Mouse (Mus musculus) lung, postnatal 0 days (tissue): Measurements from ENCODE around the gene Gnb1l. TPM values are rescaled to one million over a fixed set of nuclear protein-coding genes. Genes with fewer than 3 reads are reported as not detected.
A peak's percentile ranks its signal among the peaks of the same experiment; 100 is the strongest.

Experiments
- ATAC-seq: fragments of 200-750 bp; cut with Nextera tagmentation; 2 replicates; pipeline ENCODE4 v1.8.0; 2017; ENCODE audit warnings: moderate library complexity
- DNase-seq: peaks from one replicate; pipeline ENCODE4 v3.0.0-alpha.2; 2016; ENCODE audit warnings: low spot score
- H3K27ac ChIP-seq: fragments of 300-500 bp; sonication (generic); 2 replicates; pipeline ENCODE4 v1.5.1; 2014; ENCODE audit warnings: antibody characterized with exemption, mild to moderate bottlenecking, low read length, mixed read lengths
- H3K27me3 ChIP-seq: fragments of 300-500 bp; sonication (generic); replicated peaks from 2 replicates; pipeline ENCODE4 v1.6.1; 2014; ENCODE audit warnings: low read length, mixed read lengths; ENCODE audit not compliant: insufficient read depth
- H3K36me3 ChIP-seq: fragments of 300-500 bp; sonication (generic); 2 replicates; pipeline ENCODE4 v1.6.1; 2014; ENCODE audit warnings: low read length, mixed read lengths; ENCODE audit not compliant: insufficient read depth
- H3K4me1 ChIP-seq: fragments of 300-500 bp; sonication (generic); 2 replicates; pipeline ENCODE4 v1.6.1; 2014; ENCODE audit warnings: antibody characterized with exemption, low read depth, low read length, mixed read lengths; ENCODE audit not compliant: insufficient read depth
- H3K4me2 ChIP-seq: fragments of 300-500 bp; sonication (generic); replicated peaks from 2 replicates; pipeline ENCODE4 v1.6.1; 2014; ENCODE audit warnings: low read depth, mild to moderate bottlenecking, low read length, moderate library complexity, mixed read lengths
- H3K4me3 ChIP-seq: fragments of 300-500 bp; sonication (generic); 2 replicates; pipeline ENCODE4 v1.5.1; 2014; ENCODE audit warnings: low read depth, low read length
- H3K9ac ChIP-seq: fragments of 300-500 bp; sonication (generic); replicated peaks from 2 replicates; pipeline ENCODE4 v1.6.1; 2014; ENCODE audit warnings: low read depth, mild to moderate bottlenecking
- H3K9me3 ChIP-seq: fragments of 300-500 bp; sonication (generic); 2 replicates; pipeline ENCODE4 v1.6.1; 2016; ENCODE audit warnings: low read length, mixed read lengths
- CTCF ChIP-seq: IDR thresholded peaks from 2 replicates; pipeline ENCODE4 v1.5.1; 2016; ENCODE audit warnings: antibody characterized with exemption, mild to moderate bottlenecking
- EP300 ChIP-seq: IDR thresholded peaks from 2 replicates; pipeline ENCODE4 v1.6.1; 2016; ENCODE audit warnings: antibody characterized with exemption, mild to moderate bottlenecking, control low read depth
- WGBS: fragments of 180-500 bp; shearing (Covaris S2); extraction: QIAGEN DNeasy Blood & Tissue Kit; methylation state at CpG from one replicate; pipeline ENCODE4 v1.1.7; 2014; 5-methylcytosine and 5-hydroxymethylcytosine counted together
- polyA plus RNA-seq: library from polyadenylated mRNA; unstranded; fragments of >200 nt; fragmentation: Nextera tagmentation; extraction: Ambion mirVana; gene quantifications from 2 replicates; pipeline ENCODE4 v1.2.1, GENCODE M21; 2015

Gene Gnb1l
- polyA plus RNA-seq: 8.1 and 8.4 TPM in 2 replicates

DNA sequence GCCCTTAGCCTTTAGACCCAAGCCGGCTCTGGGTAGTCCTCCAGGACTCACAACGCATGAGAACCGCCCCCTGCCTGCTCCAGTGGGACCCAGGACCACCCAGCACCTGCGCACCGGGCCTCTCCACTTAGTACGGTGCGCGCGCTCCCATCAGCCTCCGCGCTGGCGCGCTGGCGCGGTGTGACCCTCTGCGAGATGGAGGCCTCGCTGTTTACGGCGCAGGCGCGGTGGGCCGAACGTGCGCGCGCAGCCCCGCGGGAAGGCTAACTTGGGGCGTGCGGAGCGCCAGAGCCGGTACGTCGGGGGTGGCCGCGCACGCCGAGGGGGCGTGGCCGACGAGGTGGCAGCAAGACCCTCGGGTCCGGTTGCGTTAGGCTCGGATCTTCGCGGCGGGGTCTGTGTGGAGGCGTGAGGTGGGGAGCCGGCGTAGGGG lies at the start of gene Gnb1l, which contains the start of gene Rtl10:
Gnb1l (plus strand) TSS at position 156 of the 433 bp plus-strand sequence.
Rtl10 (plus strand) TSS at position 344 of the 433 bp plus-strand sequence.
- H3K4me3 ChIP-seq: peak within 1 kb of the TSS; percentile 76
- no peaks in the 10 kb centered on the region for H3K9me3 ChIP-seq
- peak; percentile 94 for DNase-seq
- TF ChIP-seq EP300 (no peak), CTCF (no peak)
- H3K9ac ChIP-seq: peak within 1 kb of the TSS; percentile 68
- peak within 1 kb of the TSS; percentile 76 for H3K27ac ChIP-seq
- WGBS: 1% methylated on average over 45 of the region's 51 CpGs
- peak within 1 kb of the TSS; percentile 95 for H3K4me2 ChIP-seq
- no peaks in the 10 kb centered on the region for H3K36me3 ChIP-seq
- peak; percentile 98 for ATAC-seq
- H3K27me3 ChIP-seq: no peaks in the 10 kb centered on the region
- H3K4me1 ChIP-seq: peaks cover 5% of the 10 kb centered on the region; the same call in 1 of the 2 replicates

DNA sequence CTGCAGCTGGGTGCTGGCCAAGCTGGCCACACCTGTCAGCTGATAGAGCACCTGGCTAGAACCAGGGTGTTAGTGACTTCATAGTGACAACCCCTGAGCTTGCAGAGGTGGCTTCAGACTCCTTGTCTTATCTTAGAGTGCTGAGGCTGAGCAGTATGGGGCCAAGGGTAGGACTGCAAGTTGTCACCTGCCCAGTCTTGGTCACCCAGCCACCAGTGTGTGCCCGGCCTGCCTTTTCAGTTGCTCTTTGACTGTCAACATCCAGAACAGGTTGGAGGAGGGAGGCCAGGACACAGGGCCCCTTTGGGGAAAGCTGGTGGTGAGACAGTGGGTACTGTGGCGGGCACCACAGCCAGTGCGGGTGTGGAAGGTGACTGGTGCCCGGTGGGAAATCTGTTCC lies 49.5 kb upstream of the Gnb1l start:
- H3K9ac ChIP-seq: no peak overlapping the region
- no peak for ATAC-seq

DNA sequence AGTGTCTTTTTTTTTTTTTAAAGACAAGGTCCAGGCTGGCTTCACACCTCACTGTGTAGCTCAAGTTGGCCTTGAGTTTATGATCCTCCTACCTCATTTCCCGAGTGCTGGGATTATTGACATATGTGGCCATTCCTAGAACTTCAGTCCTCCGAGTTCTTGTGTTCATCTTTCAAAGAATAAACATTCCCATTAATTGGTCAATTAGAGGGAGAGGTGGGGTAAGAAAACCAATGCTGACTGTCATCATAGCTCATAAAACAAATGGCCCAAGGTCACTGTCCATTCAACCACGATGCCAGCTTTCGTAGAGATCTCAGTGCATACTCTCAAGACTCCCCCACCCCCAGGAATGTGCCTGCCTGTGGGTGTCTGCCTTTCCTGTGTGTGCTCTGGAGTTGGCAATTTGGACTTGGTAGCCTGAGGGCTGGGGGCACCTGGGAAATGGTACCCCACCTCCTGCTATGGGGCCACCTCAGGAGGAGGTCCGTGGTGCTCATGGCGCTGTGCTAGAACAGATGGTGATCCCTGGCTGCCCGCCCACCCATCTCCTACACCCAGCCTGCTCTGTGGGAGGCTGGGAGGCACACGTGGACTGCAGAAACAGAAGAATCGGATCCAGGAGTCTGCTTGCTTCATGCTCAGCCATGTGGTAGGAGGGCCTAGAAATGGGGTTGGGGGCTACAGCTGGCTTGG lies 46.9 kb upstream of the Gnb1l start:
- WGBS: 52% methylated on average over 9 of the region's 9 CpGs
- H3K9ac ChIP-seq: no peak overlapping the region

More for the DNA sequence above, 49.5 kb upstream of the Gnb1l start:
- no peaks in the 10 kb centered on the region for H3K9me3 ChIP-seq
- no peaks in the 10 kb centered on the region for H3K4me1 ChIP-seq
- 88% methylated on average over 4 of the region's 4 CpGs for WGBS
- no peak overlapping the region for H3K27ac ChIP-seq
- no peaks in the 10 kb centered on the region for H3K27me3 ChIP-seq
- H3K4me3 ChIP-seq: no peak overlapping the region
- no peak for TF ChIP-seq CTCF
- no peak for TF ChIP-seq EP300
- no peak for DNase-seq
- no peak overlapping the region for H3K4me2 ChIP-seq
- no peaks in the 10 kb centered on the region for H3K36me3 ChIP-seq

DNA sequence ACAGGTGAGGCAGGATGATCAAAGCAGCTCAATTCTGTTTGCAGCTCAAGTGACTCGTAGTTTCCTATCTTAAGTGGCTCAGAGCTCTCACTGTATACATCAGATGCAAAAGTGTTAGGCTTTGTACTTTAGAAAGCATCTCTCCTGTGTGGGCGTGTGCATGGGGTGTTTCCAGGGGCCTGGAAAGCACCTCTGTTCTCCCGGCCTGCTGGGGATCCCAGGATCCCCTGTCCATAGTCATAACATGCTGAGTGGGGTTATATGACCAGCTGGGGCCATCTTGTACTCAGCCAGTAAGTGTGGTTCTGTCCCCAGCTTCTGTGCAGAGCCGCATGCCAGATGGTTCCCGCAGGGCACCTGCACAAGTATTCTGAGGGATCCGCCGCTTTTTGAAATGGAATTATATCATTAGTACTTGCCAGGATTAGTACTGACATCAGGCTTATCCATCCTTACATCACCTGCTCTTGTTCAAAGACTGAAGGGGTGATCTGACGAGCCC lies 46.1 kb upstream of the Gnb1l start:
- no peak overlapping the region for H3K27ac ChIP-seq
- no peaks in the 10 kb centered on the region for H3K4me1 ChIP-seq
- H3K4me3 ChIP-seq: no peak overlapping the region
- TF ChIP-seq EP300: no peak
- TF ChIP-seq CTCF: no peak
- H3K4me2 ChIP-seq: no peak overlapping the region
- H3K9me3 ChIP-seq: no peaks in the 10 kb centered on the region
- H3K27me3 ChIP-seq: no peaks in the 10 kb centered on the region
- DNase-seq (no peak), ATAC-seq (no peak)
- WGBS: 84% methylated on average over 8 of the region's 8 CpGs
- peaks cover 8% of the 10 kb centered on the region; the same call in 1 of the 2 replicates for H3K36me3 ChIP-seq
- H3K9ac ChIP-seq: no peak overlapping the region

More for the DNA sequence above, 46.9 kb upstream of the Gnb1l start:
- DNase-seq (no peak), ATAC-seq (no peak)
- H3K9me3 ChIP-seq: no peaks in the 10 kb centered on the region
- no peaks in the 10 kb centered on the region for H3K27me3 ChIP-seq
- H3K4me2 ChIP-seq: no peak overlapping the region
- no peak overlapping the region for H3K27ac ChIP-seq
- TF ChIP-seq CTCF: no peak
- H3K4me1 ChIP-seq: no peaks in the 10 kb centered on the region
- H3K36me3 ChIP-seq: 0 out of 2 replicates have a peak, but pooled peaks cover under 1% of the 10 kb centered on the region
- no peak overlapping the region for H3K4me3 ChIP-seq

DNA sequence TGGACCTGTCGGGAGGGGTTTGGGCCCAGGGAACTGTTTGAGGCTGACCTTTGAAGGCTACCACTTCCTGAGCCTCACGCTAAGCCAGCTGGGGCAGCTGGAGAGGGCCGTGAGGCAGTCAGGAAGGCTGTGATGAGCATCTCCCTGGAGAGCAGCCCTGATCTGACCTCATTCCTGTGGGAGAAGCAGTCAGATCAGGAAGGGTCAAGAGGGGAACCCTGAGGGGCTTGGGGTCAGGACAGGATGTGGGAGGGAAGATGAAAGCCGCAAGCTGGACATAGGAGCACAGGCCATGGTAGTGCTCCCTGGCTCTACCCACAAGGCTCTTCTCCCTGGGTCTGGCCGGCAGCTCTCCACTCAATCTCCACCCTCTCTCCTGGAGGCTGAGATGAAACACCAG lies 44.7 kb upstream of the Gnb1l start:
- Histone ChIP-seq H3K9ac (no peak overlapping the region), H3K36me3 (peaks cover 14% of the 10 kb centered on the region; the same call in 1 of the 2 replicates), H3K27me3 (no peaks in the 10 kb centered on the region), H3K9me3 (no peaks in the 10 kb centered on the region), H3K4me3 (no peak overlapping the region), H3K27ac (no peak overlapping the region), H3K4me1 (no peaks in the 10 kb centered on the region), H3K4me2 (no peak overlapping the region)
- ATAC-seq (no peak), DNase-seq (no peak)
- TF ChIP-seq CTCF (no peak), EP300 (no peak)
- 58% methylated on average over 5 of the region's 5 CpGs for WGBS

DNA sequence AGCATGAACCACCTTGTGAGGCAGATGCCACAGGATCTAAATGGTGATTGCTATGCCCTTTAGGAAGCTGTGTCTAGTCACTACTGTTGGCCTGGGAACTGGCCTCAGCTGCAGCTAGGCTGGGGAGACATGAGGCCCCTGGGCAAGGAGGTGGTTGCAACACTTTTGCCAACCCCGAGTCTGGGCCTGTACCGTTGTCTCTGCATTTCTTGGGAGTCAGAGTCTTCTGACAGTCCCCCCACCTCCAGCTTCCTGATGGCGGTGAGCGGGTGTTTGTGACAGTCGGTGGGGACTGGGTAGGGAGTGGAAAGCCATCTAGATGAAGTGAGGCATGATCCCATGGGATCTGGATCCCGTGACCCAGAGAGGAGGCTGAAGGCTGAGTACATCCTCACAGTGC lies 43.1 kb upstream of the Gnb1l start:
- peaks cover 14% of the 10 kb centered on the region; the same call in 1 of the 2 replicates for H3K36me3 ChIP-seq
- WGBS: 64% methylated on average over 6 of the region's 6 CpGs
- TF ChIP-seq EP300 (no peak), CTCF (no peak)

More for the DNA sequence above, 43.1 kb upstream of the Gnb1l start:
- H3K9me3 ChIP-seq: no peaks in the 10 kb centered on the region
- H3K27ac ChIP-seq: no peak overlapping the region
- H3K27me3 ChIP-seq: no peaks in the 10 kb centered on the region
- no peak for DNase-seq
- no peaks in the 10 kb centered on the region for H3K4me1 ChIP-seq
- no peak overlapping the region for H3K9ac ChIP-seq
- no peak for ATAC-seq
- H3K4me3 ChIP-seq: no peak overlapping the region
- H3K4me2 ChIP-seq: no peak overlapping the region
